Mouse (Mus musculus) brain, adult 2 months (tissue): ENCODE data around the gene Schip1.

Experiments used
- DNase-seq: peaks from one replicate; pipeline ENCODE4 v3.0.0; 2011; ENCODE audit warnings: low read depth, low spot score

Schip1 gene

DNA sequence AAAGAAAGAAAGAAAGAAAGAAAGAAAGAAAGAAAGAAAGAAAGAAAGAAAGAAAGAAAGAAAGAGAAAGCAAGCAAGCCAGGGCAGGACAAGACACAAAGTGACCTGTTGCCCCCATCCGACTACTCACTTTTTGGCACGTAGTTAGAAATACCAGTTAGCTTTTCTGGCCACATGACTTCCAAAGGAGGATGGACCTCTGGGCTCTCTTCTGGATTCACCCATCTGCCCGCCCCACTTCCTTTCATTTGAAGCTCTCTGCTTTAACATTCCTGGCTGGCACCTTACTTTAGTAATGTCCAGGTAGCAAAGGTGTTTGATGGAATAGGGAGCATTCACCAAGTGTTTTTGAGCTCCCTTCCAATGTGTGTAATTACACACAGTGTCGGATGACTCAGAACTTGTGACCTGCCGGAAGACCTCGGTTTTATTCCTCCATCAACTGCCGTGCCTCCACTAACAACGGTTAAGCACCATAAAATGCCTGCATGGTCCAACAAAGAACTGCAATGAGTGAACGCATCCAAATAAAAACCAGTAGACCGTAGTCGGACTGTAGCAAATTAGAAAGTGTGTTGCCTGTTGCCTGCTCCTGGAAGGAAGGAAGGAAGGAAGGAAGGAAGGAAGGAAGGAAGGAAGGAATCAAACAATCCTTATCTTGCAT is 546.1 kb downstream of the Schip1 start:
- no peak for DNase-seq

DNA sequence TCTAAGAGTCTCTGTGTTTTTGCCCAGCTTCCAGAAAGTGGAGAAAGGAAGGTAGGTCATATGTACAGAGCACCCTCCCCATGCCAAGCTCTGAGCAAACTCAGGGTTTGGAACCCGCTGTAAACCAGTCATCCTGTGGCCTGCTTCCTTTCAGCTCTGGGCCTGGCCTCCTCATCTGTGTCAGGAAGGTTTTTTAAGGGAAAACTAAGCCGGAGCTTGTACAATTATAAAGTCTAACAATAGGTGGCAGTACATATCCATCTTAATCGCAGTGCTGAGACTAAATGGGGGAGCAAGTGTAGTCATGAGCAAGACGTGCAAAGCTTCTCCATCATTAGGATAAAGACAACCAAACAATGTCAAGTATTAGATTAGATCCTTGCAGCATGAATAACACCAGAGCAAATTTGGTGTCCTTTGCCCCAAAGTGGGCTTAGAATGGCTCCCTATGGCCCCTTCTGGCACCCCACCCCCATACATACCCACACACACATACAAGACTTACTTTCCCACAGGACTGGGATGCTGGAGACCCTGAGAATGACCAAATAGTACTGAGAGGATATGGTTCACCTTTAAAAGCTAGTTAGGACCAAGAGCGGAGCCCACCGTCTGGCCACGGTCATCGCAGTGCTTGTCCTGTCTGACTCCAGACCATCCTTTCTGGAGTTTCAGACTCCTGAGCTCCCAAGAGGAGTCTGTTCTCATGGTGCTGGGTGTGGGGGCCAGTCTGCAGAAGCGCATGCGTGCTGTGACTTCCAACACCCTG is 550.6 kb downstream of the Schip1 start:
- peak; percentile 75 for DNase-seq

DNA sequence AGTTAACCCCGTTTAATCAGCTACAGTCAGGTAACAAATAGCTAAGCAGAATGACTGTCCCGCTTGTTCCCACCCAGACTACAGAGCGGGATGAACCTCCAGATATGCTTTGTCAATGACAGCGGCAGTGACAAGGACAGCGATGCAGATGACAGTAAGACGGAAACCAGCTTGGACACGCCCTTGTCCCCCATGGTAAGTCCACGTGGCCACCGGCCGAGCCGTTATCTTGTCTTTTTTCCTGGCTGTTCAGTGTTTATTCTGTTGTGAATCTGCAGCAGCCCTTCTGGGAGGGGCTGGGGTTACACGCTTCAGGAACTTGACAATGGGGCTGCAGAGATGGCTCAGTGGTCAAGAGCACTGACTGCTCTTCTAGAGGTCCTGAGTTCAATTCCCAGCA is 551.8 kb downstream of the Schip1 start:
- DNase-seq, result no peak

DNA sequence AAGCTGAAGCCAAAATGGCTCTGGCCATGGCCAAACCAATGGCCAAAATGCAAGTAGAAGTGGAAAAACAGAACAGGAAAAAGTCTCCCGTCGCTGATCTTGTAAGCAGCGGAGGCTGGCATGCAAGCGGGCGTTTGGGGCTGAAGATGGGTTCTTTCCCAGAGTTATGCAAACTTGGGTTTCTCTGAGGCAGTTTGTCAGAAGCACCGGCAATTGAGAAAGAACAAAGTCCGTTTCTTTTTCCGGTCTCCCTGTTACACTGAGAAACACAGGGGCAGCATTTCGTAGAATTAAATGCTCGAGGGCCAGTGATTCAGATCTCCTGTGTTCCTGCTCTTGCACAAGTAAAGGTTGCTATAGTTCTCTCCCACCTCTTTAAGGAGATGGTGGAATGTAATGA is 553.1 kb downstream of the Schip1 start:
- no peak for DNase-seq

DNA sequence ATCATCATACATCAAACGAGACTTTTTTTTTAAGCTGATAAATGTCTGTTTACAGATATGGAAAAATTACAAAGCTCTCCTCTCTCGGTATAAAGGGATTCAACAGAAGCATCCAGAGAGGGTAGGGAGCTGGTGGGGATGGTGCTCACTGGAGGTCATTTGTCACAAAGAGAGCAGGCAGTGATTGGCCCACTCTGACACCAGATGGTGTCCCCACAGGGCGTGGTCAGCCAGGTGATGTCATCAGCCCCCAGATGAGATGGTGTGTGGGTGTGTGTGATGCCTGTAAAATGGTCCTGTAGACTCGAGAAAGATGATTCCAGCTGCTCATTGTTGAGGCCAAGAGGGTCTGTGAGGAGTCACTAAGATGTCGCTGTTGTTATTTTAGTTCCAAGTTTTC is 554.5 kb downstream of the Schip1 start:
- peak; percentile 62 for DNase-seq

DNA sequence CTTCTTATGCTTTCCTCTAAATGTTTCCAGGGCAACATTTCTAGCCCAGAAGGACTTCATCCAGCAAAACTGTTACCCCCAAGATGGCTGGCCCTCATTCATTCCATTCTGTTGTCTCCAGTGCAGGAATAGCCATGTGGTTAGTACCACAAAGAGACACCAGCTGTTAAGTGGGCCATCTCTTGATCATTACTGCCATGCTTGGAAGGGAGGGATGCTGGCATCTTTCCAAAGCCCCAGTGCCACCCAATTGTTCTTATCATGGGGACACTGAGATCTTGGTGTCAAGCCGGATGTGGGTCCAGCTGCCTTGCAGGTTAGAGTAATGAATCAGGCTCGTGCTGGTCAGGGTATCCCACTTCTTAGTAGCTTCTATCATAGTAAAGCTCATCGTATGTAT is 557.4 kb downstream of the Schip1 start:
- DNase-seq, result no peak

DNA sequence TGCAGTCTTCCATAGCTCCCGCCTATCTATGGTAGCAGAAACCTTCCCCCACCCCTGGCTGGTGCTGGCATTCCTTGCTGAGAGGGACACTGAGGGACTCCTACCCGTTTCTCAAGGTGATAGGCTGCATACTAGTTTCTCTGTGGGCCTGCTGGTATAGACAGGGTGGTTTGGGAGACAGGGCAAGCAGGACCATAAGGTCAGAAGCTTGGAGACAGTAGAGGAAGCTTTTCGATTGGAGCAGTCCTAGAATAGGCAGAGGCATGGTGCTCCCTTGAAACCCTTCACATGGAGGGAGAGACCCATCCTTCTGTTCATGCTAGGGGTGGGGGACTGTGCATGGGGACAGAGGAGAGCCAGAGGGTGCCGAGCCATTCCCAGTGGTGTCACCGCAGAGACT is 558.4 kb downstream of the Schip1 start:
- no peak for DNase-seq

DNA sequence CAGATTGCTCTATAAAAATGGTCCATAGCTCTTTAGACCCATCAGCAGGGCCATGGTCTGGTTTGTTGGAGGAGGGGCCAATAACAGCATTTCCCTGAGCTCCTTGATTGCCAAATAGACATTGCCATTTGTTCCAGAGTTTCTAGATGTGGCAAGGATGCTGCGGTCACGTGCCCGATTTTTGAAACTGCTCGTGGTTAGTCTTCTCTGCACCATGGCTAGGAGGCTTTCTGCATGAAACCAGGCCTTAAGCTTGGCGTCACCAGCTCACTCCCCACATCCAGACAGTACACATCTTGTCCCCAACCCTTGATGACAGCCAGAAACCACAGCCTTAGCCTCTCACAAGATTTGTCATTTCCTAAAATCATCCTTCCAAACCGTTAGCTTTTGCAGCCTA is 559.9 kb downstream of the Schip1 start:
- no peak for DNase-seq

DNA sequence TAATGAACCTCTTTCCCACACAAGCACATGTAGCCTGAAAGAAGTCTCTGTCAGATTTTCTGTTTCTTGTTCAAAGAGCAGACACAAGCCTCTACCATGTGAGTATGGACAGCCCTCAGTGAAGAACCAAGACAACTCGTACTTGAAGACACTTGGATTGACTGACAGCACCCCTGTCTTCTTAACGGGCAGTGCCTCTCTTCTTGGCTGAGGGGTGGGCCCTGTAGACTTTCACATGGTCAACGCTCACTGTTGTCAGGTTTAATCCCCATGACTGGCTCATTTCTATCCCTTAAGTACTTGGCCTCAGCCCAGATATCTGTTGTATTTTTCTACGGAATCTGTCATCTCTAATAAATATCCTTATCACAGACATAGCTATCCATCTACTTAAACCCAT is 565.7 kb downstream of the Schip1 start:
- no peak for DNase-seq

DNA sequence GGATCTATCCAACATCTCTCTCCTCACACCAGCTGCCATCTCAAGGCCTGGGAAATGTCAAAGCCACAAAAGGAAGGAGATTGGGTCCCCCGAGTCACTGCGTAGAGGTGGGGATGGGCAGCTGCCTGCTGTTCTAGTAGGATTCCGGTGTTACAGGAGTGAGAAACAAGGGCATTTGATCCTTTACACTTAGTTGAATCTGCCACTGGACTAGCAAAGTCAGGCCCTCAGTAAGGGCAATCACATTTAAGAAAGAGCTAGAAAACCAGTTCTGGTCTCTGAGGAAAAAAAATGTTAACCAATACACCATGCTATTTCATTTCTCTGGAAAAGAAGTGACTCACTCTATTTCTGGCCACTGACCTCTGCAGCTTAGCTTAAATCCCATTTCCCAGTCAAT is 566.2 kb downstream of the Schip1 start:
- no peak for DNase-seq

DNA sequence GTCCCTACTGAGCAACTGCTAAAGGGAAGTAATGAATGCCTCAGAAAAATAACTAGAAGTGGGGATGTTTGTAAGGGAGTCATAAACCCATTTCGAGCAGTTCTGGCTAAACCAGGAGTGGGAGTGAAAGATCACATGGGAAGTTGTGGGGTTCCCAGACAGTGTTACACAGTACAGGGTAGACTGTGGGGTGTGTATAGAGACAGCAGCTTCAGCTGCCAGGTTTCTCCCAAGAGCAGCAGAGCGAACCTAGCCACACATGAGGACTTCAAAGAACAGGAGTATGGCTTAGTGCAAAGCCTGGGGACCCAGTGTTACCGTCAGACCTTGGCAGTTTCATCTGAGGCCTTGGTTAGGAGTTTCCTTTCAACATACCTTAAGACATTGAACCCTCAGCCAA is 568.1 kb downstream of the Schip1 start:
- DNase-seq, result no peak

DNA sequence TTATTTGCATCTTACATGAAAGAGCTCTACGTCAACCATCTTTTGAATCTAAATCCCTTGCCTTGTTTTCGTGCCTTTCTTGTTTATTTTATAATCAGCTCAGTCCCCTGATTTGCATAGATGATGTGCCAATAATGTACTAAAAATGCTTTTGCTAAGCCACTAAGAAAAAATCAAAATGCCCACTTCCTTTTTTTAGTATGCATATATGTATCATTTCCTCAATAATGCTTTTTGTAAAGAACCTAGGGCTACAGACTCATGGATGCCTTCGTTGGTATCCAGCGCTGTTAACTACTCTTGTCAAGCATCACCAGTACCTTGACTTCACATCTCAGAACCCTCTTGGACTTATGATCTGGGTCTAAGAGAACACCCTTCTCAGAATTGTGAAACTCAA is 569.0 kb downstream of the Schip1 start:
- DNase-seq, result no peak

DNA sequence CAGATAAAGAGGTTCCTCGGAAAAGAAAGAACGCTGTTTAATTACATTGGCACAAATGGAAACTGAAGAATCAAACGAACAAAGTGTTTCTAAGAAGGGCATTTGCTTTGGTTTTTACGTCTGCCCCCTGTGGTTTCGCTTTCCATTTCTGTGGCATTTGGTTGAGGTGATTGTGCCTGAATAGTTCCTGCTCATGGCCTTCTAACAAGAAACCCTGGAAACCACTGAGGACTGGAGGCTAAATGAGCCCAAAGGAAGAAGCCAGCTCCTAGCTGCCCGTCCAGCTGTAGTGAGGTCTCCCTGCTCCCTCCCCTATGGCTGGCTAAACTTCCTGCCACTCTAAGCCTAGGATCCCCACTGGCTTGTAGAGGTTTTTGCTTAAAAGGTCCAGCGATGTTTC is 573.4 kb downstream of the Schip1 start:
- DNase-seq, result no peak

DNA sequence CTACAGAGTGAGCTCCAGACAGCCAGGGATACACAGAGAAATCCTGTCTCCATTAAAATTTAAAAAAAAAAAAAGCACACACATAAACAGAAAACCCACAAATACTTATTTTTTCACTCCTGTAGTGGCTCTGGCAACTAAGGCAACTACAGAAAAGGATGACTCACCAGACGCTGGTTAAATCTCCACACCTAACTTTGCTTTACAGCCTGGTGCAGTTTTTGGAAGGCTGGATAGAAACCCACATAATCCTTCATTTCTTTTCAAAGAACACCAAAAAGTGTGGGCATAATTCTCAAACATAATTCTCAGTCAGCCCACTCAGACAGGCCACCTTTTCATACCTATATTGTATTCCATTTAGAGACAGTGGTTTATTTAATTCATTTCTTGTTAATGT is 574.1 kb downstream of the Schip1 start:
- DNase-seq, result peak; percentile 72

DNA sequence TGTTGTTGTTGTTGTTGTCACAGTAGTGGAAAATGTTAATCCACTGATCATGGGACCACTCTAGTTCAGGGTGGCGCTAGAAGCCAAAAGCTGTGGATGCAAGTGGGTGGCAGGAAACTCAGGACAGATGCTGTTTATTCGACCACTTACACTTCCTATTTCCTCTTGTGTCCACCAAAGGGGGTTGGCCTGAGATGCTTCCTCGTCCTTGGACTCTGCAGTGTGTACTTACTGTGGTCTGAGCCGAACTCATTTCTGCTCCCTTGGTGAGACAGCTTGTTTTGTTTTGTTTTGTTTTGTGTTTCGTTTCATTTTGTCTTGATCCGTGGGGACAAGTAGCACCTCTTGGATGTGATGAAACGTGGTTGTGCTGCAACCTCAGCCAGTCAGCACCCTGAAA is 578.3 kb downstream of the Schip1 start:
- no peak for DNase-seq

DNA sequence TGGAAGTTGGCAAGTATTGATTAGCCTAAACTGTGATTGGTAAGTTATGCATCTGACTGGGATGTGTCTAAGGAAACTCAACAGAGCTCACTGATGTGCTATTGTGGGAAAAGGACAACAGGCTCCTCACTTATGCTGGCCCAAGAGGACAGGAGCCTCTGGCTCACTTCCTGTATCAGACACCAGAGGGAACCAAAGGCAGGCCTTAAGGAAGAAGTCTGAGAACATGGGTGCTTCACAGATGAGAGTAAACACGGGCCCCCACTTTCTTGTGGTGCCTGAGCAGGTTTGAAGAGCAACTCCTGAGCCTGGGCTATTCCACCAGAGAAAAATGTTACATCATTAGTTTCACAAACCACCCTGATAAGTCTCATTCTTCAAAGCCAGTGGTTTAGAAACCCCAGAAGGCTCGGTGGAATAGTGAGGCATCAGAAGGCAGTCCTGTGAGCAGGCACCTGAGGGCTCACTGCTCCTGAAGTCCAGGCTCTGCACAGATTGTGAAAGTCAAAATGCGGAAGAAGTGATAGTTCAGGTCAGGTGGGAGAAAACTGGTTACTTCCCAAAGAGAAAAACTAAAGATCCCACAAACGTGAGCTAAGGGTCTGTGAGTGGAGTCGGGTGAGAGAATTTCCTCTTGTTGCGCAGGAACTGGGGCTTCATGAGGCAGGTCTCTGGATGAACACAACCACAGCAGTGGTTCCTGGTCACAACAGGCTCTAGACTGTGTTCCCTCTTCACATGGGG is 582.0 kb downstream of the Schip1 start:
- peak; percentile 67 for DNase-seq

DNA sequence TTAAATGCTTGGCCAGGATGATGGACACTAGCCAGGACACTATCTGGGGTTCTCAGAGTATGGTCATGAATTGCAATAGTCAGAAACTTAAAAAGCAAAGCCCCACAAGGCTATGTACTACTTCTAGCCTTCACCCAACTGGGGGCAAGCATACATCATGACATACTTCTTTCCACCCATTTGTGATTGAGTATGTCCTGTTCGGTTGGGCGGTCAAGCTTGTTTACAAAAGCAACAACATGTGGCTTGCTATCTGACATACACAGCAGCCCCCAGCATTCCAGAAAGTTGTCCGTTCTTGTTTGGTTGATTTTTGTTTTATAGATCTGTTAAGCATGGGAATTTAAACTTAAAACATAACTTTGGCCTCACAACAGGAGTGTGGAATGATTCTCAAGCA is 582.7 kb downstream of the Schip1 start:
- DNase-seq, result no peak

DNA sequence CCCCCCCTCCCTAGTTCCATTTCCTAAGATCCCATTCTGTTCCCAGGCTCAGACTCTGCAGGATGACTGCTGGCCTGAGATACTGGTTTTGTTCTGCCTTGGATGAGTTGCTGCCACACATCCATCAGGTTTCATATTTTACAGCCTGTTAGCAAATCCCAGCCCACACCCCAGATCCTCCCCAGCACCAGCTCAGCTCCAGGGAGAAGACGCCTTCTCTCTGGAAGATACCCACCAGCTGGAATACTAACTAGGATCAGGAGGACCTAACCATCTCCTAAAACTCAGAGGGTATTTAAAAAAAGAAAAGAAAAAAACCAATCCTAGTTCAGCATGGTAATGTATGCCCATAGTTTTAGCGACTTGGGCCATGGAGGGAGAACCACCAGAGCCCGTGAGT is 585.6 kb downstream of the Schip1 start:
- DNase-seq, result peak; percentile 63

DNA sequence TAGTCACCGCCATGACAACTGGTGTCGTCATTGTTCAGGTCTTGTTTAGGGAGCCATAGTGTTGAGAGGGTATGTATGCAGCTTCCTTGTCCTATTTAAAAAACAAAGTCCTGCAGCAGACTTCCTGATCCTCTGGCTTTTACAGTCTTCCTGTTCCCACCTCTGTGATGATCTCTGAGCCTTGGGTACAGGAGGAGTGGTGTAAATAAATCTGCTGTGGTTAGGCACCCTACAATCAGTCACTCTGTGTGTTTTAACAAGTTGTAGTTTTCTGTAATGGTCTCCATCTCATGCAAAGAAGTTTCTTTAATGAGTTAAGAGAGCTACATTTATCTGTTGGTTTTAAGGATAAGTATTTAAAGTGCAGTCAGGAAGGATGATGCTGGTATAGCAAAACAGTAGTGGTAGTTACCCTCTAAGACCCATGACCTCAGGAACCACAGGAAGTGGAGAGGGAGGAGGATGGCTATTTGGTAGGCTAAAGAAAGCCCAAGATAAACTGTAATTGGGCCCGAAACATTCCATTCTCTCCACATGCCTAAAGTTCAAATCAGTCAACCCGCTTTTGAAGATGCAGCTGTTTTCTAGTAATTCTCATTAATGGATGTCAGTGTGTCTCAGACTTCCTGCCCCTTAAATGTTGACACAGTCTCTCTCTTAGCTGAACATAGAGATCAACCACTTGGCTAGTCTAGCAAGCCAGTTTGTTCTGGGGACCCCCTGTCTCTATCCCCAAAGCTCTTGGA is 592.2 kb downstream of the Schip1 start:
- no peak for DNase-seq

DNA sequence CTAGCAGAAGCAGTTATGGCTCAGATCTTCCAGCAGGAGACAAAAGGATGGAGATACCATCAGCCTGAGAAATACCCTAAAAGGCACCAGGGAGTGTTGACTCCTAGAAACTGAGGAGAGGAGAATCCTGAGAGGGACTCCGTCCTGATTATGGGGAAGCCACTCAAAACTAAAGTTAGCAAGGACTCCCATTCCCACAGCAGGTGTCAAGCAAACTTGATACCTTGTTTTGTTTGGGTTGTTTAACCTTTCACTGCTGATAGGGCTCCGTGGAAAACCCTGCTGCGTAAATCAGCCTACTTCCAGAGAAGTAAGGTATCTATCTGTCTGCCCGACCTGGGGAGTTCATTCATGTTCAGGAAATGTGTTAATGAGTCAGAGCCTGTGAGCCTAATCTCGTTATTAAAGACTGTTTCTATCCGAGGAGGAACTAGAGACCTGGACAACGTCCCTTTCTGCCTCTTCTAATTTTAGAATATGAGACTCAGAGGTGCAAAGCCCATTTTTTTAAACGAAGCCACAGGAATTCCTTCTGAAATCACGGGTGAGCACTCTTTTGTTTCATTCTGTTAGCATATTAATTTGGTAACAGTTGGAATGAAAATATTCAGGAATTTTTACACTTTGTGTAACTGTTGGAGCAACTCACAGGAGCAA is 593.1 kb downstream of the Schip1 start:
- no peak for DNase-seq

DNA sequence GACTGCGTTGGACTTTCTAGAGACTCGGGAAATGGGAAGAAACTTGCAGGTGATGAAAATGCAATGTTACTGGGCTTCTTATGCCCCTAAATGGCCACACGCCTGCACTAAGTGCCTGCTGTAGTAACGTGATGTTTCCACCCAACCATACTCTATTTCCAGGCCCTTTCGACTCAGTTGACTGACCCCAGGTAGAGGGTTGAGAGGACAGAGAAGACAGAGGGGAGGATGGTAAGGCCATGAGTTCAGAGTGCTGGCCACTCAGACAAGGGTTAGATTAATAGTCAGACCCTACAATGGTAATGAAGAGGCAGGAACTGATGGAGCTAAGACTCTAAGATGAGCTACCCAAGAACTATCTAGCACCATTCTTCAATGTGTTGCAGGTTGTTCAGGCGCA is 595.4 kb downstream of the Schip1 start:
- DNase-seq, result no peak

DNA sequence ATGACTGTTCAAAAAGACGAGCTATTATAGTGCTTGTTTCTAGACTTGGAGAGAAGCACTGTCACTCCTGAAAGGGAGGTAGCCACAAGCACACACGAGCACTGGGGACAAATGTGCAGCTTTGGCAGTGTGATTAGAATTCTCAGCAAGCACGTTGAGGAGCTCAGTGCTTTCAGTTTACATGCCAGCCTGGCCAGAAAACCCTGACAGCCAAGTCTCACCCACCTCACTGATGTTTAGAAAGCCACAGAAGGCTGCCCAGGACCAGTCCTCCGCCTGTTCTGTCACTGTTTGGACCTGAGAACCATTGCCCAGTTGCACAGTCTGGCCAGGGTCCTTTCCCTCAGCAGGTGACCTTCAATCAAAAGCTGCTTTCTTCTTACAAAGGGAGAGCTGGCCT is 595.9 kb downstream of the Schip1 start:
- peak; percentile 66 for DNase-seq
